Mouse (Mus musculus): ENCODE measurements at regions not wholly inside any gene's neighbourhood (a gene's known extent, or its start where the extent isn't known, plus 50 kb on each side); places are given as distances from the start of the nearest gene placed in this dataset.

DNA sequence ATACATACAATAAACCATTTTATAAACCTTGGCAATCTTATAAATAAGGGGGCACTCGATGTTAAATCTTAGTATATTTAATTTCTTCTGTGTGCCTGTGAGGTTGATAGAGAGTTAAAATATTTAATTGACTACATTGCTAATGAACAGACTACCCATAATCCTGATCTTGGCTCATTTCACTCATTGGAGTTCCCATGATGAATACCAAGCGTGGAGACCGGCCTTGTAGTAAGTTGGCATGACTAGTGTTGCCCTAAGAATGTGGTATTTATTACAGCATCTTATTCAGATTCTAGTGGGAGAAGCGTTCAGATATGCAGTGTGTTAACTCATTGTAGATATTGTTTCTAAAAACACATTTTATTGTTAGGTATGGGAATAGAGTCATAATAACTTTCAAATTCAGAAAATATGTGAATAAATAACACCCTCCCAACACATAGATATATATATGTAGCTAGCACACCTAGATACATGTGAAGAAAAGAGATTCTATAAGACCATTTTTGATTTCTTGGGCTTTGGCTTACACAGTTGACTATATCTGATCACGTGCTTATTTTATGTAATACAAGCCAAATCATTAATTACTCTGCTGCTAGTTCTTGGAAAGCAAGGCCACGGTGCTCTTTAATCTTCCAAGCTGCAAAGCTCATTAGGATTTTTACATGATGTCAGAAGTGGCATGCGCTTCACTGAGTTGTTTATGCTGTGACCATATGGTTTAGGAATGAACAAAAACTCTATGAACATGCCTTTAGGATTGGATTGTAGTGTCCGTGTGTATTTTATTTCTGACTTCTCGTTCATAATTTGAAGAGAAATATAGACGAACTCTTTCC is 232.0 kb downstream of the Mef2c start:
- Histone ChIP-seq H3K36me3 (ENCODE audit: insufficient read depth, low read length) (peaks cover 10% of the 10 kb centered on the region; the same call in 1 of the 2 replicates), H3K4me2 (ENCODE audit: low read depth, low read length, poor library complexity, severe bottlenecking) (peak overlapping the region; percentile 82), H3K4me1 (ENCODE audit: insufficient read depth, low read length) (no peaks in the 10 kb centered on the region), H3K27ac (ENCODE audit: low read depth, low read length) (peak overlapping the region; percentile 72), H3K27me3 (ENCODE audit: insufficient read depth, low read length) (no peaks in the 10 kb centered on the region), H3K9me3 (ENCODE audit: low read length) (no peaks in the 10 kb centered on the region), H3K9ac (replicated peaks; ENCODE audit: low read length, poor library complexity, severe bottlenecking) (peak overlapping the region; percentile 96), H3K4me3 (ENCODE audit: low read depth, low read length) (peak overlapping the region; percentile 78)
- TF ChIP-seq CTCF (IDR thresholded peaks at IDR 0.05), result no peak
- DNase-seq (ENCODE audit: low spot score), result peak; percentile 80
- WGBS, result 18% methylated on average over 10 of the region's 10 CpGs
- ATAC-seq (ENCODE audit: low FRiP score), result no peak

DNA sequence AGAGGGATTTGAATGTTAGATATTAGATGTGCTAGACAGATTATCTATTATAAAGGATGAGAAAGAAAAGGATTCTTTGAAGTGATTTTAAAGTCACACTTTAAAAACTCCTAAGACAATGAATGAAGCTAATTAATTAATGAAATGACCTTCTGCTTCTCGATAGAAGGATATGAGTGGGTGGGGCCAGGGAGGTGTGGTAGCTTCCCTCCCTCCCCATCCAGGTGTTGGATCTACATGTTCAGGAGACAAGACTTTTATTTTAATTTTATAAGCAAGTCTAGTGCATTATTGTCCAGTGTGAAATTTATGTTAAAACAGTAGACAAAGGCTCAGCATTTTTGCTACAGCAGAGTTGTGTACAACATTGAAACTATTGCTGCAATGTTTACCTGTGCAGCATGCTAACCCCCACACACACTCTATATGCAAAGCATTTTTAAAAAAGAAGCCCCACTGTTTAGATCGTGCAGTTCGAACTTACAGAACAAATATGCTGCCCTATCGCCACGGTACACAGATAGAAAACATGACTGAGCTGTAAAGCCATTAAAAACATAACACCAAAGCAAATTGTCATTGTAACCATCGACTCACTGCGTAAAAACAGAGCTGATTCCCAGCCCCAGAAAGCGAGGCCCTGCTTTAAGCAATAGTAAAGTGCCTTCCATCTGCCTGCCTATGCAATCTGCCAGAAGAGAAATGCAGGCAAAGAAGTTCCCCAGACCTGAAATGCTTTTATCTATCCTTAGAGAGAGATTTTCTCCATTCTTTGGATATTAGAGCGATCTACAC is 233.4 kb downstream of the Mef2c start:
- Histone ChIP-seq H3K4me2 (ENCODE audit: low read depth, low read length, poor library complexity, severe bottlenecking) (peak overlapping the region; percentile 82), H3K27ac (ENCODE audit: low read depth, low read length) (peak overlapping the region; percentile 96), H3K9me3 (ENCODE audit: low read length) (no peaks in the 10 kb centered on the region), H3K9ac (replicated peaks; ENCODE audit: low read length, poor library complexity, severe bottlenecking) (peak overlapping the region; percentile 96), H3K27me3 (ENCODE audit: insufficient read depth, low read length) (no peaks in the 10 kb centered on the region), H3K4me1 (ENCODE audit: insufficient read depth, low read length) (no peaks in the 10 kb centered on the region), H3K36me3 (ENCODE audit: insufficient read depth, low read length) (peaks cover 10% of the 10 kb centered on the region; the same call in 1 of the 2 replicates), H3K4me3 (ENCODE audit: low read depth, low read length) (peak overlapping the region; percentile 52)
- under 1% methylated on average over 9 of the region's 9 CpGs for WGBS
- DNase-seq (ENCODE audit: low spot score) (peak; percentile 34), ATAC-seq (ENCODE audit: low FRiP score) (no peak)
- TF ChIP-seq CTCF (IDR thresholded peaks at IDR 0.05), result no peak

DNA sequence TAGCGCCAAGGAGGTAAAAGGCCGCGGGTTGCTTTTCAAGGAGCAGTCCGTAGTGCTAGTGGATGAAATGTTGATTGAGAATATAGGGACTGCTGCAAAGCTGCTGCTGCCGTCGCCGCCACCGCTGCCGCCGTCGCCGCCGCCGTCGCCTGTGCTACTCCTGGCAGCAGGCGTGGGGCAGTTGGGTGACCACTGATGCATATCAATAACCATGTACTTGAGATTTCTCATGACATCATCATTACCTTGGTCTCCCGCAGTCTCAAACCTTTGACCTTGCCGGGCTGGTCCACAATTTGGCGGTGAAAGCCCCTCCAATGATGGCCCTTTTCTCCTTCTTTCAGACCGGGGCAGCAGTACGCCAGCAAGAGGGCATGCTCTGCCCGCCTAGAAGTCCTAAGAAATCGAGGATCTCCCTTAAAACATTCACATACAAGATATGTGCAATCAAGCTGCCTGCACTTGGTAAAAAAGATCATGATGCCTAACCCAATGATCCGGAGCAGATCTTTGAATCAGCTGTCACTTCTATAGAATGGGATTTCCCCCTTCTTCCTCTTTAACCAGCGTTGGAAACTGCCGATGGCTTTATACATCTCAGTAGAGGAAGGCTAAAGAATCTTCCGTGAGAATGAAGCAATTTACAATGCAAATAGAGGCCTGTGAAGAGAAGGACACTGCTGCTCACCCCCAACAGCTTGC is 234.1 kb downstream of the Mef2c start:
- Histone ChIP-seq H3K4me3 (ENCODE audit: low read depth, low read length) (peak overlapping the region; percentile 52), H3K27me3 (ENCODE audit: insufficient read depth, low read length) (no peaks in the 10 kb centered on the region), H3K27ac (ENCODE audit: low read depth, low read length) (peak overlapping the region; percentile 96), H3K9me3 (ENCODE audit: low read length) (no peaks in the 10 kb centered on the region), H3K9ac (replicated peaks; ENCODE audit: low read length, poor library complexity, severe bottlenecking) (peak overlapping the region; percentile 96), H3K36me3 (ENCODE audit: insufficient read depth, low read length) (peaks cover 10% of the 10 kb centered on the region; the same call in 1 of the 2 replicates), H3K4me2 (ENCODE audit: low read depth, low read length, poor library complexity, severe bottlenecking) (peak overlapping the region; percentile 82), H3K4me1 (ENCODE audit: insufficient read depth, low read length) (no peaks in the 10 kb centered on the region)
- ATAC-seq (ENCODE audit: low FRiP score) (no peak), DNase-seq (ENCODE audit: low spot score) (peak; percentile 76)
- TF ChIP-seq CTCF (IDR thresholded peaks at IDR 0.05), result no peak
- WGBS, result under 1% methylated on average over 27 of the region's 27 CpGs

DNA sequence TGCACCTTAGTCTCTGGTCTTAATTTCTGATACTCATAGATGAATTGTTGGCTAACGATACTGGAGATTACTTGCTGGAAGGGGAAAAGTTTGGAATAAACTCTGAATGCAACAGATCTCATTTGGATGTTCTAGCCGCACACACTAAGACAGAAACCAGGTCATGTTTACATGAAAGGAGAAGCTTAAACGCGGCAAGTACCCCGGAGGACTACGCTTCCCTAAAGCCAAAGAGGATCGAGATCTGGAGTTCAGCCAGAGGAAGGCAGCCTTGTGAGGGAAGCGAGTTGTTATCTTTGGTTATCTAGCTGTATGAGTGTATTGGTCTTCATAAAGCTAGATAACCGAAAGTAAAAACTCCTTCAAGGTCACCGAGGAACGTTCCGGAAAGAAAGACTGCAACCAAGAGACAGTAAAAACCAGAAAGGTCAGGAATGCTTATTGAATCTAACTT is 234.7 kb downstream of the Mef2c start:
- DNase-seq (ENCODE audit: low spot score), result peak; percentile 61
- no peak for TF ChIP-seq CTCF (IDR thresholded peaks at IDR 0.05)
- Histone ChIP-seq H3K27me3 (ENCODE audit: insufficient read depth, low read length) (no peaks in the 10 kb centered on the region), H3K9ac (replicated peaks; ENCODE audit: low read length, poor library complexity, severe bottlenecking) (peak overlapping the region; percentile 96), H3K4me3 (ENCODE audit: low read depth, low read length) (peak overlapping the region; percentile 52), H3K4me1 (ENCODE audit: insufficient read depth, low read length) (no peaks in the 10 kb centered on the region), H3K9me3 (ENCODE audit: low read length) (no peaks in the 10 kb centered on the region), H3K36me3 (ENCODE audit: insufficient read depth, low read length) (peaks cover 10% of the 10 kb centered on the region; the same call in 1 of the 2 replicates), H3K27ac (ENCODE audit: low read depth, low read length) (peak overlapping the region; percentile 96), H3K4me2 (ENCODE audit: low read depth, low read length, poor library complexity, severe bottlenecking) (peak overlapping the region; percentile 82)
- no peak for ATAC-seq (ENCODE audit: low FRiP score)
- whole genome bisulfite sequencing, result 3% methylated on average over 12 of the region's 12 CpGs

DNA sequence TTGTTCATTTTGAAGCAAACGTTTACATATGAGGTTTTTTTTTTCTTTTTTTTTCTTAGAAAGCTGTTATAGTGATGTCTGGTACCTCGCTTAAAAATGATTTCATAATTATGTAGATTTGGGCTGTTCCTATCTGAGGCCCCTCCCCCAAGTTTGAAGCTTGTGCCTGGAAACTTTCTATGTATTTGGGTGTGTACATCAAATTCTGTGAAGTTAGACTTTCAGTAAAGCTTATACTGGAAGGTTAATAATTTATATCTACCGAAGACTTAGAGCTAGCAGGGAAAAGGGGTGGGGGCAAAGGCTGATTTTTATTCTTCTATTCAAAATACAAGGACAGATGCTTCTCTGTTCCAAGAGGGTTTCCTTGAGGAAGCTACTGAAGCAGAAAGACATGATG is 235.3 kb downstream of the Mef2c start:
- H3K27me3 ChIP-seq (ENCODE audit: insufficient read depth, low read length), result no peaks in the 10 kb centered on the region
- no peak for TF ChIP-seq CTCF (IDR thresholded peaks at IDR 0.05)
- DNase-seq (ENCODE audit: low spot score) (no peak), ATAC-seq (ENCODE audit: low FRiP score) (no peak)
- peak overlapping the region; percentile 52 for H3K4me3 ChIP-seq (ENCODE audit: low read depth, low read length)
- peak overlapping the region; percentile 96 for H3K27ac ChIP-seq (ENCODE audit: low read depth, low read length)
- H3K9ac ChIP-seq (replicated peaks; ENCODE audit: low read length, poor library complexity, severe bottlenecking), result peak overlapping the region; percentile 96
- no peaks in the 10 kb centered on the region for H3K4me1 ChIP-seq (ENCODE audit: insufficient read depth, low read length)
- H3K9me3 ChIP-seq (ENCODE audit: low read length), result no peaks in the 10 kb centered on the region
- peaks cover 10% of the 10 kb centered on the region; the same call in 1 of the 2 replicates for H3K36me3 ChIP-seq (ENCODE audit: insufficient read depth, low read length)
- WGBS, result 2% methylated on average over 3 of the region's 3 CpGs
- peak overlapping the region; percentile 82 for H3K4me2 ChIP-seq (ENCODE audit: low read depth, low read length, poor library complexity, severe bottlenecking)
